Mouse (Mus musculus) brown adipose tissue, adult 24 weeks (tissue): ENCODE measurements around the gene Sdha. TPM values are rescaled to one million over a fixed set of nuclear protein-coding genes. Genes with fewer than 3 reads are reported as not detected.

Source experiments
- polyA plus RNA-seq: library from polyadenylated mRNA; stranded (reverse); fragments of >200 nt; gene quantifications from 2 replicates; pipeline ENCODE4 v1.2.4, GENCODE M21; 2012; ENCODE audit not compliant: missing spikeins, insufficient read depth, insufficient read length

Sdha gene
- polyA plus RNA-seq, 1 experiment: 1,653 TPM

Other genes starting within 250 kb of the Sdha start
- gene Slc9a3, start 228.8 kb downstream of the Sdha start, polyA plus RNA-seq: not detected in 2 replicates
- gene Exoc3, start 141.5 kb downstream of the Sdha start, polyA plus RNA-seq: 46.9 and 55.9 TPM in 2 replicates
- gene Ahrr, start 57.9 kb downstream of the Sdha start, polyA plus RNA-seq: not detected in 2 replicates
- gene Pdcd6, start 32.7 kb downstream of the Sdha start, polyA plus RNA-seq: 98.6 and 99.7 TPM in 2 replicates
- 36.3 and 51.4 TPM in 2 replicates for gene Ccdc127, start within 50 bp of the Sdha start, polyA plus RNA-seq
- gene Lrrc14b, start 13.7 kb upstream of the Sdha start, polyA plus RNA-seq: 2.3 and 3.4 TPM in 2 replicates
- gene Zfp72, start 40.6 kb upstream of the Sdha start, polyA plus RNA-seq: 4.0 and 4.8 TPM in 2 replicates
- 175 and 212 TPM in 2 replicates for gene Ftl1-ps1, start 49.4 kb upstream of the Sdha start, polyA plus RNA-seq
- gene Zfp825, start 143.7 kb upstream of the Sdha start, polyA plus RNA-seq: 5.4 and 8.0 TPM in 2 replicates